Mouse (Mus musculus) small intestine, adult 2 months (tissue): ENCODE data around the gene Noto. TPM values are rescaled to one million over a fixed set of nuclear protein-coding genes. Genes with fewer than 3 reads are reported as not detected.

Source experiments
- H3K27ac ChIP-seq: fragments of 200-500 bp; 2 replicates; pipeline ENCODE4 v1.5.1; 2012; ENCODE audit warnings: low read depth, low read length, control low read depth, inconsistent platforms; ENCODE audit not compliant: insufficient read depth
- H3K27me3 ChIP-seq: fragments of 200-500 bp; 2 replicates; pipeline ENCODE4 v1.6.1; 2012; ENCODE audit warnings: mild to moderate bottlenecking, moderate library complexity, low read length, inconsistent platforms; ENCODE audit not compliant: control insufficient read depth, insufficient read depth
- H3K36me3 ChIP-seq: fragments of 200-500 bp; 2 replicates; pipeline ENCODE4 v1.6.1; 2012; ENCODE audit warnings: mild to moderate bottlenecking, low read length, control low read depth, inconsistent platforms; ENCODE audit not compliant: control insufficient read depth, insufficient read depth
- H3K4me1 ChIP-seq: fragments of 200-500 bp; 2 replicates; pipeline ENCODE4 v1.6.1; 2012; ENCODE audit warnings: low read length, inconsistent platforms, mixed read lengths; ENCODE audit not compliant: control insufficient read depth, insufficient read depth, insufficient read length
- H3K4me3 ChIP-seq: fragments of 200-500 bp; 2 replicates; pipeline ENCODE4 v1.5.1; 2012; ENCODE audit warnings: low read depth, mild to moderate bottlenecking, control low read depth, inconsistent platforms, low read length, moderate library complexity
- CTCF ChIP-seq: fragments of 200-500 bp; IDR thresholded peaks from 2 replicates; pipeline ENCODE4 v1.5.1; 2012; ENCODE audit warnings: low read depth, mild to moderate bottlenecking, control low read depth, inconsistent platforms, low read length, moderate library complexity, mixed read lengths; ENCODE audit not compliant: insufficient replicate concordance, insufficient read length; ENCODE audit errors: extremely low read depth
- POLR2A ChIP-seq: fragments of 200-500 bp; IDR thresholded peaks from 2 replicates; pipeline ENCODE4 v1.6.1; 2012; ENCODE audit warnings: low read depth, mild to moderate bottlenecking, control low read depth, inconsistent platforms, low read length, moderate library complexity
- WGBS: fragments of 180-500 bp; shearing (Covaris S2); methylation state at CpG from one replicate; pipeline ENCODE4 v1.1.7; 2018; 5-methylcytosine and 5-hydroxymethylcytosine counted together
- polyA plus RNA-seq: library from polyadenylated mRNA; depleted of rRNA; stranded (reverse); fragments of >200 nt; gene quantifications from 2 replicates; pipeline ENCODE4 v1.2.3, GENCODE M21; 2012; rRNA removed

The Noto gene
- not detected in 2 replicates for polyA plus RNA-seq

DNA sequence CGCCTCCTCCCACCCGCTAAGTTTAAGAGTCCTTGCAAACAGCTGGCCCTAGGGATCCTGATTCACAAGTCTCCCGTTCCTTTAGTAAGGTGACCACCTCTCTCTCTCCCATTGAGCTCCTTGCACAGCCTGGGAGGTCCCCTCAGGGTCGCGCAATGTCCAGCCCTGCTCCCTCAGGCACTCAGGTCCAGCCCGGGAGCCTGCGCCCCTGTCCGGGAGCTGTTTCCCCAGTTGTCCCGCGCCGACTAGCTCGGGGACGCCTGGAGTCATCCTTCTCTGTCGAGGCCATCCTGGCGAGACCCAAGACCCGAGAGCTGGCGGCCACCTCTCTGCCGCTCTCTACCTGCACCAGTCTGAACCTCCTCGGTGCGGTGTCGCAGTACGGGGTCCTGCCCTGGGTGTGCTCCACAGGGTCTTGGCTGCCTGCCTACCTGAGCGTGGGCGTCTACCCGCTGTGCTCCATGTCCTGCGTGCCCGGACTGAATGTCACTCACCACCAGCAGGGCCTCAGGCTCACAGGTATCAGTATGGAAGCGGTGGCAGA is at the start of gene Noto:
TSS of gene Noto (plus strand) at position 51 of the 544 bp plus-strand sequence.
- Histone ChIP-seq H3K27ac (no peak within 1 kb of the TSS), H3K4me1 (no peaks in the 10 kb centered on the region), H3K4me3 (no peak within 1 kb of the TSS), H3K36me3 (no peaks in the 10 kb centered on the region), H3K27me3 (0 out of 2 replicates have a peak, but pooled peaks cover 6% of the 10 kb centered on the region)
- TF ChIP-seq CTCF (no peak), POLR2A (no peak)
- 32% methylated on average over 28 of the region's 28 CpGs for WGBS

DNA sequence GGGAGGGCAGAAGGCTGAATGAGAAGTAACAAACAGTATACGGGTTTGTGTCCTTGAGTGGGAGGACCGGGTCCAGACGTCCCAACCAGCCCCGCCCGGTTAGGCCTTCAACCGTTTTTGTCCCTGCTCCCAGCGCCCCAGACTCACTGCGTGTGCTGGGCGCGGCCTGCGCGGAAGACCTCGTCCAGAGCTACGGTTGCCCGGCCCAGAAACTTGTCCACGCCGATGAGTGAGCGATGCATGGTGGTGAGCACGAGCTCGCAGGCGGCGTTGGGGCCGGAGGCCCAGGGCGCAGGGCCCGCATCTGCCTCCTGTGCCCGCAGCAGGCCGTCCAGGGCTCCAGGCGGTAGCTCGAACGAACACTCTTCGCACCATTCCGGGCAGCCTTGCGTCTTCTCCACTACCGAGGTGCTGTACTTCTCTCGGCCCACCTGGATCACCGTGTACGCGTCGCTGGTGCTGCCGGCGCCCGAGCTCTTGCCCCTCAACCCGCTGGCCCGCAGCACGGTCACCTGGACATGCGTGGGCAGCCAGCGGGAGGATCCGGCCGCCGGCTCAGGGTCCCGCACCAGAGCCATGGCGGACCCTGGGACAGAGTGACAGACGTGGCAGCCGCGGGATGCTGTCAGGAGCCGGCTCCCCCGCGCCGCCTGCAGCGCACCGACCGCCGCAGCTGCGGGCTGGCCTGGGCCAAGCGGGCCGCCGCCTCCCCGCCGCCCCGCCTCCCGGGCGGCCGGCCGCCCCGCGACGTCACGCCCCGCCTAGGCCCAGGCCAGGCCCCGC is 49.5 kb upstream of the Noto start, which contains the start of gene Rab11fip5:
TSS of gene Rab11fip5 (minus strand) at position 684 of the 783 bp plus-strand sequence.
- Histone ChIP-seq H3K27ac (no peak within 1 kb of the TSS), H3K4me1 (peaks cover 6% of the 10 kb centered on the region), H3K36me3 (no peaks in the 10 kb centered on the region), H3K4me3 (peak within 1 kb of the TSS; percentile 83), H3K27me3 (peaks cover 2% of the 10 kb centered on the region; the same call in 1 of the 2 replicates)
- TF ChIP-seq CTCF: no peak
- no peak for TF ChIP-seq POLR2A
- WGBS: 5% methylated on average over 80 of the region's 80 CpGs

DNA sequence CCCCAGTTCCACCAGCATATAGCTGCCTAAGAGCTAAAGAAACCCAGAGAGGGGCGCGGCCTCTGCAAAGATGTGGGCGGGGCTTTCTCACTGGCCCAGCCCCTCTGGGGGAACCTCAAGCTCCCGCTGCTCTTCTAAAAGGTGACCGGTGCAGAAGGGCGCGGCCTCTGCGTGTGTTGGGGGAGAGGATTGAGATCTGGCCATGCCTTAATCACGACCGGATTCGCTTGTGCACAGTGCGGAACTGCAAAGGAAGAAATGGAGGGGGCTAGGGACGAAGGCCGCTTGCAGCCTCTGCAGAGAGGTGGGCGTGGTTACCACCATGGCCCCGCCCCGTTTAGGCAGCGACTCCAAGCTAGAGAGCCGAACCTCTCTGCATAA is 49.0 kb upstream of the Noto start:
- no peak overlapping the region for H3K27ac ChIP-seq
- H3K36me3 ChIP-seq: no peaks in the 10 kb centered on the region
- H3K4me3 ChIP-seq: peak overlapping the region; percentile 83
- H3K27me3 ChIP-seq: peaks cover 2% of the 10 kb centered on the region; the same call in 1 of the 2 replicates
- under 1% methylated on average over 19 of the region's 19 CpGs for WGBS
- H3K4me1 ChIP-seq: peaks cover 6% of the 10 kb centered on the region
- 0 out of 2 replicates have a peak, but pooled peaks have one; percentile 5 for TF ChIP-seq POLR2A
- no peak for TF ChIP-seq CTCF

DNA sequence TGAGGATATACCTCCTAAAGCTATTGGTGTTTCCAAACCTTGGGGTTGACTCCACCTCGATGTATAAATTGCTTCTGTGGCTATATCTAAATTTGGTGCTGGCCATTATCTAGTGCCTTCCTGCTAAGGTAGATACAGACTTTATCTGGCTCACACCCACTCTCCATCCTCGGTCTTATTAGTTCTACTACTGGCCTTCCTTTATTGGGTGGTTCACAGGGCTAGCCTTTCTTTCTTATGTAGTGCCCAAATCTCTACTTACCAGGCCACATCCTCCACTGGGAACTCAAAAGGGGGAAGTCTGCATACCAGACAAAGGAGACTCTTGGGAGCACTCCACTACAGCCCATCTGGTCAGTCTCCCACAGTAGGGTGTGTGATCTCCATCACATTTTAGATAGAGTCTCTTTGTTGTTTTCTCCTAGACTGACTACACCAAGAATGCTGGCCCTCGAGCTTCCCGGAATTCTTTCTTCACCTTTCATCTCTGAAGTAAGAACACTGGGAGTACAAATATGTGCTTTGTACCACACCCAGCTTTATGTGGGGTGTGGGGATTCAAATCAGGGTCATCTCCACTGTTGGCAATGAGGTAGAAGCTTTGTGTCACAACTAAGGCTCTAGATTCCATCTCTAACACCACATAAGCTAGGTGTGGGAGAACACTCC is 46.5 kb upstream of the Noto start:
- no peak for TF ChIP-seq CTCF
- TF ChIP-seq POLR2A: no peak
- Histone ChIP-seq H3K4me1 (peaks cover 6% of the 10 kb centered on the region; the same call in 1 of the 2 replicates), H3K4me3 (no peak overlapping the region), H3K36me3 (no peaks in the 10 kb centered on the region), H3K27ac (no peak overlapping the region), H3K27me3 (peaks cover 2% of the 10 kb centered on the region; the same call in 1 of the 2 replicates)
- 54% methylated on average over 4 of the region's 4 CpGs for WGBS

DNA sequence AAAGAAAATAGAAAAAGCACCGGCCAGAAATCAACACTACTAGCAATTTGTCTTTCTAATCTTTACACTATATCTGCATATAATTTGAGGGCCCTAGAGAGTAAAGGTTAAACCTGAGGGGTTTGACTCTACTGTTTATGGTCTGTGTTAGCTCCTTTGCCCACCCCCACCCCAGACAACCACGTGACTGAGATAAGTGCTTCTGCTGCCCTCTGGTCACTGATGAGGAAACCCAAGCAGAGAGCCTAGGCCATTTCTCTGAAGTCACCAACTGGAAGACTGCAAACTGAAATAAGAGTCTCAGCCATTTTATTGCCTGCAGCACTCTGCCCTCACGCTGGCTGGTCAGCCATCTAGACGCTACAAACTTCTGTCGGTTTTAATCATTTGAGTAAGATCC is 45.8 kb upstream of the Noto start:
- no peak for TF ChIP-seq POLR2A
- no peak for TF ChIP-seq CTCF
- Histone ChIP-seq H3K27me3 (peaks cover 2% of the 10 kb centered on the region; the same call in 1 of the 2 replicates), H3K4me1 (peaks cover 6% of the 10 kb centered on the region; the same call in 1 of the 2 replicates), H3K36me3 (no peaks in the 10 kb centered on the region), H3K4me3 (no peak overlapping the region), H3K27ac (no peak overlapping the region)
- WGBS: 47% methylated on average over 5 of the region's 5 CpGs

DNA sequence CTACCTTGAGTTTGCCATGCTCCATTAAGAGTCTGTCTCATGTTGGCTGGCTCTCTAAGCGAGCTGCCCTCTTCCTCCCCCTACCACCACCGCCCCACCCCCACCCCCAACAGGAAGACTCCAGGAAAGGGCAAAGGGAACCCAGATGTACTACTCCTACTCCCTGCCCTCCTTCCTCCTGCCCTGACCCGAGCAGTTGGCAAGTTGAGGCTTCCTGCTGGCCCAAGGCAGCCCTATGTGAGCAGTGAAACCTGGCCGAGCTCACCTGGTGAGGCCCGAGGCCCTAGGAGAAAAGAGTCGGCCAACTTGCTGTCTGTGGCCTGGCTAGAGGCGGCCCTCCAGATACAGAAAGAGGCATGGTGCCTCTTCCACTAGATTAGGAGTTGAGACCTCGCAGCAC is 45.1 kb upstream of the Noto start:
- Histone ChIP-seq H3K27ac (no peak overlapping the region), H3K4me3 (no peak overlapping the region), H3K4me1 (peaks cover 6% of the 10 kb centered on the region; the same call in 1 of the 2 replicates), H3K27me3 (peaks cover 2% of the 10 kb centered on the region; the same call in 1 of the 2 replicates), H3K36me3 (no peaks in the 10 kb centered on the region)
- WGBS: 69% methylated on average over 8 of the region's 8 CpGs
- no peak for TF ChIP-seq CTCF
- TF ChIP-seq POLR2A: no peak
